Mouse (Mus musculus): ENCODE measurements around the gene Gpr146. TPM values are rescaled to one million over a fixed set of nuclear protein-coding genes. Genes with fewer than 3 reads are reported as not detected.

Gene Gpr146
- total and polyA plus RNA-seq, 2 experiments from 2014 or later, result 23.0 to 38.2 TPM

DNA sequence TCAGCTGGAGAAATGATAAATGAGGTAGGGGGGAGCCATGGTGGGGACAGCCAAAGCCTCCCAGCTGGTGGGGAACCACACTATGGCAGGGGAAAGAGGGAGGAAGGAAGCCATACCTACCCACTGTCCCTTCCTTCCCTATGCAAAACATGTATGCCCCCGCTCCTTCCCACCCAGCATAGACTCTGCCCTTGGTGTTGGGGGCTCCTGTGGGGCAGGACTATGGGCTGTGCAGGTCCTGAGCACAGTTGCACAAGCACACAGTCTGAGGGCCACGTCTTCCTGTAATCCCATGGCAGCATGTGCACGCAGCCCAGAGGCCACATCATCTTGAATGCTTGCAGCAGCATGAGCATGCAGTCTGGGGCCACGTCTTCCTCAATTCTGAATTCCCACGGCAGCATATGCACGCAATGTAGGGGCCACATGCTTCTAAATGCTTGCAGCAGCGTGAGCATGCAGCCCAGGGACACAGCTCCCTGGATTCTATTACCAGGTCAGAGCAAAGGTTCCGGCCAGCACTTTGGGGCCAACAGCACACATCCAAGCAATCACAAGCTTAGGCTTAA is 26.3 kb downstream of the Gpr146 start:
- Histone ChIP-seq H3K4me3 (ENCODE audit: low read depth, low read length) (no peak overlapping the region), H3K27ac (ENCODE audit: low read depth) (no peak overlapping the region), H3K9me3 (replicated peaks; ENCODE audit: control insufficient read depth, low read length) (no peaks in the 10 kb centered on the region), H3K27me3 (ENCODE audit: control insufficient read depth, insufficient read depth, low read length) (no peaks in the 10 kb centered on the region), H3K4me2 (ENCODE audit: low read depth, low read length) (no peak overlapping the region), H3K36me3 (replicated peaks; ENCODE audit: control insufficient read depth, insufficient read depth, low read length) (no peaks in the 10 kb centered on the region), H3K4me1 (ENCODE audit: control insufficient read depth, insufficient read depth) (peaks cover 14% of the 10 kb centered on the region), H3K9ac (replicated peaks; ENCODE audit: low read depth, low read length) (no peak overlapping the region)
- 88% methylated on average over 8 of the region's 8 CpGs for WGBS
- TF ChIP-seq CTCF (IDR thresholded peaks at IDR 0.05; ENCODE audit: low read depth), result no peak
- TF ChIP-seq EP300 (IDR thresholded peaks at IDR 0.05; ENCODE audit: low read depth), result no peak
- no peak for ATAC-seq (ENCODE audit: insufficient read depth, low read depth)
- no peak for DNase-seq (ENCODE audit: low spot score)

GRCm38 (mm10) chr5:139404801-139405401 is 27.4 kb downstream of the Gpr146 start, which contains the start of gene C130050O18Rik:
C130050O18Rik (plus strand) TSS chr5:139405280.
- H3K9me3 ChIP-seq (replicated peaks; ENCODE audit: control insufficient read depth, low read length), result no peaks in the 10 kb centered on the region
- DNase-seq (ENCODE audit: low spot score) (no peak), ATAC-seq (ENCODE audit: insufficient read depth, low read depth) (no peak)
- no peak within 1 kb of the TSS for H3K4me3 ChIP-seq (ENCODE audit: low read depth, low read length)
- no peaks in the 10 kb centered on the region for H3K36me3 ChIP-seq (replicated peaks; ENCODE audit: control insufficient read depth, insufficient read depth, low read length)
- peaks cover 17% of the 10 kb centered on the region for H3K4me1 ChIP-seq (ENCODE audit: control insufficient read depth, insufficient read depth)
- H3K27me3 ChIP-seq (ENCODE audit: control insufficient read depth, insufficient read depth, low read length), result no peaks in the 10 kb centered on the region
- 73% methylated on average over 6 of the region's 6 CpGs for WGBS
- TF ChIP-seq CTCF (IDR thresholded peaks at IDR 0.05; ENCODE audit: low read depth) (no peak), EP300 (IDR thresholded peaks at IDR 0.05; ENCODE audit: low read depth) (no peak)
- no peak within 1 kb of the TSS for H3K9ac ChIP-seq (replicated peaks; ENCODE audit: low read depth, low read length)
- H3K4me2 ChIP-seq (ENCODE audit: low read depth, low read length), result no peak within 1 kb of the TSS
- peak within 1 kb of the TSS; percentile 37; the same call in 1 of the 2 replicates for H3K27ac ChIP-seq (ENCODE audit: low read depth)

- H3K27ac ChIP-seq (ENCODE audit: low read depth), result peak overlapping the region; percentile 37; the same call in 1 of the 2 replicates
- DNase-seq (ENCODE audit: low spot score), result no peak
- H3K4me3 ChIP-seq (ENCODE audit: low read depth, low read length), result no peak overlapping the region
- H3K36me3 ChIP-seq (replicated peaks; ENCODE audit: control insufficient read depth, insufficient read depth, low read length), result no peaks in the 10 kb centered on the region
- peaks cover 21% of the 10 kb centered on the region for H3K4me1 ChIP-seq (ENCODE audit: control insufficient read depth, insufficient read depth)
- no peaks in the 10 kb centered on the region for H3K27me3 ChIP-seq (ENCODE audit: control insufficient read depth, insufficient read depth, low read length)
- no peak for TF ChIP-seq CTCF (IDR thresholded peaks at IDR 0.05; ENCODE audit: low read depth)
- TF ChIP-seq EP300 (IDR thresholded peaks at IDR 0.05; ENCODE audit: low read depth), result no peak
- ATAC-seq (ENCODE audit: insufficient read depth, low read depth), result no peak
- 74% methylated on average over 7 of the region's 7 CpGs for WGBS
- no peaks in the 10 kb centered on the region for H3K9me3 ChIP-seq (replicated peaks; ENCODE audit: control insufficient read depth, low read length)
- no peak overlapping the region for H3K9ac ChIP-seq (replicated peaks; ENCODE audit: low read depth, low read length)
- H3K4me2 ChIP-seq (ENCODE audit: low read depth, low read length), result no peak overlapping the region
Measured at GRCm38 (mm10) chr5:139405478-139405877, 28.0 kb downstream of the Gpr146 start.

DNA sequence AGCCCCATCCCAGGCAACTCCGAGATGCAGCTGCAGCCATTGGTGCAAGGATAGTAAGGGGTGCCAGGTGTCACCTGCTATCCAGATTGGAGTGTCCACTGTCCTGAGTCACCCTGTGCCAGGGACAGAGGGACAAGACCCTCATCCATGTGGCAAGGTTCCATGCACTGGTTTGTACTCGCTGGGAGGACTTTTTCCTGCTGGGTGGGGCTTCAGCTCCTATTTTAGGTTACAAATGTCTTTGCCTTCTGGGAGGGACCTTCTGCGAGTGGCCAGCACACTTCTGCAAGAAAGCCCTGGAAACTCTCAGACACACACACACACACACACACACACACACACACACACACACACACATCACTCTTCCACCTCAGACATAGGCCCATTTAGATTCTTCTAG is 28.5 kb downstream of the Gpr146 start:
- no peak for DNase-seq (ENCODE audit: low spot score)
- peak overlapping the region; percentile 37; the same call in 1 of the 2 replicates for H3K27ac ChIP-seq (ENCODE audit: low read depth)
- H3K27me3 ChIP-seq (ENCODE audit: control insufficient read depth, insufficient read depth, low read length), result no peaks in the 10 kb centered on the region
- no peak for TF ChIP-seq EP300 (IDR thresholded peaks at IDR 0.05; ENCODE audit: low read depth)
- no peak for TF ChIP-seq CTCF (IDR thresholded peaks at IDR 0.05; ENCODE audit: low read depth)
- no peaks in the 10 kb centered on the region for H3K9me3 ChIP-seq (replicated peaks; ENCODE audit: control insufficient read depth, low read length)
- WGBS, result 36% methylated on average over 3 of the region's 3 CpGs
- no peak overlapping the region for H3K4me3 ChIP-seq (ENCODE audit: low read depth, low read length)
- no peak for ATAC-seq (ENCODE audit: insufficient read depth, low read depth)
- H3K36me3 ChIP-seq (replicated peaks; ENCODE audit: control insufficient read depth, insufficient read depth, low read length), result no peaks in the 10 kb centered on the region
- no peak overlapping the region for H3K4me2 ChIP-seq (ENCODE audit: low read depth, low read length)
- no peak overlapping the region for H3K9ac ChIP-seq (replicated peaks; ENCODE audit: low read depth, low read length)
- H3K4me1 ChIP-seq (ENCODE audit: control insufficient read depth, insufficient read depth), result peaks cover 21% of the 10 kb centered on the region

- no peak overlapping the region for H3K27ac ChIP-seq (ENCODE audit: low read depth)
- 82% methylated on average over 14 of the region's 14 CpGs for WGBS
- ATAC-seq (ENCODE audit: insufficient read depth, low read depth), result no peak
- no peak overlapping the region for H3K4me2 ChIP-seq (ENCODE audit: low read depth, low read length)
- no peaks in the 10 kb centered on the region for H3K36me3 ChIP-seq (replicated peaks; ENCODE audit: control insufficient read depth, insufficient read depth, low read length)
- H3K27me3 ChIP-seq (ENCODE audit: control insufficient read depth, insufficient read depth, low read length), result no peaks in the 10 kb centered on the region
- TF ChIP-seq CTCF (IDR thresholded peaks at IDR 0.05; ENCODE audit: low read depth) (no peak), EP300 (IDR thresholded peaks at IDR 0.05; ENCODE audit: low read depth) (no peak)
- H3K4me3 ChIP-seq (ENCODE audit: low read depth, low read length), result no peak overlapping the region
- H3K4me1 ChIP-seq (ENCODE audit: control insufficient read depth, insufficient read depth), result peaks cover 21% of the 10 kb centered on the region
- no peak overlapping the region for H3K9ac ChIP-seq (replicated peaks; ENCODE audit: low read depth, low read length)
- no peaks in the 10 kb centered on the region for H3K9me3 ChIP-seq (replicated peaks; ENCODE audit: control insufficient read depth, low read length)
- no peak for DNase-seq (ENCODE audit: low spot score)
Measured at GRCm38 (mm10) chr5:139407121-139407885, 29.8 kb downstream of the Gpr146 start.

Data from heart, postnatal 0 days (tissue).